Mouse (Mus musculus) pancreas, adult 10 weeks (tissue): ENCODE data around the gene Rcn1. TPM values are rescaled to one million over a fixed set of nuclear protein-coding genes. Genes with fewer than 3 reads are reported as not detected.

Source experiments
- polyA plus RNA-seq: library from polyadenylated mRNA; stranded (reverse); fragments of 350-450 nt; fragmentation: Illumina TruSeq; extraction: RNeasy Lipid Tissue Mini Kit (QIAGEN cat#74804); gene quantifications from one replicate; pipeline ENCODE4 v1.2.3, GENCODE M21; 2015; ENCODE audit warnings: low read depth, low replicate concordance; ENCODE audit not compliant: insufficient read depth

The Rcn1 gene
- polyA plus RNA-seq, result 12.5 TPM

GRCm38 (mm10) chr2:105399085-105399891 lies at the start of gene Rcn1:
Rcn1 (minus strand) TSS chr2:105399319.

Other genes with a start within 250 kb of the Rcn1 start
- gene Them7, start 175.0 kb downstream of the Rcn1 start, polyA plus RNA-seq, result not detected